Mouse (Mus musculus) ES-E14 (cell line): ENCODE results near the gene Mrpl24.

ENCODE experiments used
- HCFC1 ChIP-seq: IDR thresholded peaks from 2 replicates; pipeline ENCODE4 v1.6.1; 2012; ENCODE audit warnings: low read length, inconsistent platforms, borderline replicate concordance; ENCODE audit not compliant: insufficient read depth
- ZC3H11A ChIP-seq: IDR thresholded peaks from 2 replicates; pipeline ENCODE4 v1.6.1; 2012; ENCODE audit warnings: low read depth, mild to moderate bottlenecking, inconsistent platforms, low read length, borderline replicate concordance
- ZNF384 ChIP-seq: IDR thresholded peaks from 2 replicates; pipeline ENCODE4 v1.6.1; 2012; ENCODE audit warnings: low read depth, low read length, inconsistent platforms

GRCm38 (mm10) chr3:87877730-87878129, 41.6 kb upstream of the Mrpl24 start:
- TF ChIP-seq HCFC1 (no peak), ZNF384 (no peak), ZC3H11A (no peak)
